Mouse (Mus musculus) intestine, embryonic 14.5 days (tissue): ENCODE data around the gene Cep350. TPM values are rescaled to one million over a fixed set of nuclear protein-coding genes. Genes with fewer than 3 reads are reported as not detected.

ENCODE experiments used
- ATAC-seq: fragments of 200-750 bp; cut with Nextera tagmentation; replicated peaks from 2 replicates; pipeline ENCODE4 v1.8.0; 2017; ENCODE audit warnings: low read depth, moderate number of reproducible peaks, moderate TSS enrichment, moderate library complexity; ENCODE audit not compliant: low FRiP score, low TSS enrichment
- DNase-seq: peaks from one replicate; pipeline ENCODE4 v3.0.0-alpha.2; 2018; ENCODE audit warnings: low spot score
- H3K27ac ChIP-seq: fragments of 300-500 bp; sonication (generic); 2 replicates; pipeline ENCODE4 v1.5.1; 2014; ENCODE audit warnings: low read depth, mild to moderate bottlenecking, control low read depth
- H3K27me3 ChIP-seq: fragments of 300-500 bp; sonication (generic); replicated peaks from 2 replicates; pipeline ENCODE4 v1.6.1; 2014; ENCODE audit warnings: low read length, control low read depth; ENCODE audit not compliant: control insufficient read depth, insufficient read depth
- H3K36me3 ChIP-seq: fragments of 300-500 bp; sonication (generic); 2 replicates; pipeline ENCODE4 v1.6.1; 2014; ENCODE audit warnings: low read length, control low read depth; ENCODE audit not compliant: control insufficient read depth, insufficient read depth
- H3K4me1 ChIP-seq: fragments of 300-500 bp; sonication (generic); replicated peaks from 2 replicates; pipeline ENCODE4 v1.6.1; 2014; ENCODE audit warnings: low read length, control low read depth, mixed read lengths; ENCODE audit not compliant: control insufficient read depth, insufficient read depth
- H3K4me2 ChIP-seq: fragments of 300-500 bp; sonication (generic); 2 replicates; pipeline ENCODE4 v1.6.1; 2014; ENCODE audit warnings: low read length
- H3K4me3 ChIP-seq: fragments of 300-500 bp; sonication (generic); 2 replicates; pipeline ENCODE4 v1.5.1; 2014; ENCODE audit warnings: low read depth, low read length, control low read depth, mixed read lengths
- H3K9ac ChIP-seq: fragments of 300-500 bp; sonication (generic); 2 replicates; pipeline ENCODE4 v1.6.1; 2014; ENCODE audit warnings: mild to moderate bottlenecking, low read length
- H3K9me3 ChIP-seq: fragments of 300-500 bp; sonication (generic); 2 replicates; pipeline ENCODE4 v1.6.1; 2016; ENCODE audit warnings: low read length, control low read depth; ENCODE audit not compliant: control insufficient read depth
- WGBS: fragments of 180-500 bp; shearing (Covaris S2); extraction: QIAGEN DNeasy Blood & Tissue Kit; methylation state at CpG from one replicate; pipeline ENCODE4 v1.1.7; 2014; 5-methylcytosine and 5-hydroxymethylcytosine counted together
- polyA plus RNA-seq: library from polyadenylated mRNA; unstranded; fragments of >200 nt; fragmentation: Nextera tagmentation; extraction: Ambion mirVana; gene quantifications from 2 replicates; pipeline ENCODE4 v1.2.1, GENCODE M21; 2014

The Cep350 gene
- polyA plus RNA-seq, 1 experiment from 2014 or later: 11.8 TPM

DNA sequence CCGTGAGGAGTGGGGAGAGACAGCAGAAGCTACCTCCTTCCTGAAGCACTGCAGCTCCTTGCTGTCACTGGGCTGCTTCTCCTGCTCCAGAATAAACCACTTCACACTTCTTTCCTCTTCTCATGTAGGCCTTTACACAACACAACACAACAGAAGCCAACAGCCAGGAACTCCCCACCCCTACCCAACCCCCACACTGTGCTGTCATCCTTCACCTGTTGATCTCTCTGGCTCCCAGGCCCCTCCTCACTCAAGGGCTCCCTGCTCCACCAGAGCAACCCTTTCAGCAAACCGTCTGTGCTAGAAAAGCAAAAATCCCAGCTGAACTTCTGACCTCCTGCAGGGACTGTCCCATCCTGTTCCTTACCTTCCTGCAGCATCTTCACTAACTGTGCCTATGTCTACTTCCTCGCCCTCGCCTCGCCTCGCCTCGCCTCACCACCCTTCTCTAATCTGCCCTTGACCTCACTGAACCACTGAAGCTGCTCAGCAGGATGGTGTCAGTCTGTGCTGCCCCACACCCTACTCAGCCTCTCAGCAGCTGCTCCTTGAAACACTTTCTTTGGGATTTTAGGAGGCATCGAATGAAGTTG is 145.3 kb downstream of the Cep350 start:
- H3K4me3 ChIP-seq: no peak overlapping the region
- ATAC-seq (no peak), DNase-seq (no peak)
- H3K9ac ChIP-seq: no peak overlapping the region
- H3K36me3 ChIP-seq: no peaks in the 10 kb centered on the region
- no peaks in the 10 kb centered on the region for H3K27me3 ChIP-seq
- H3K9me3 ChIP-seq: no peaks in the 10 kb centered on the region
- no peak overlapping the region for H3K4me2 ChIP-seq
- no peaks in the 10 kb centered on the region for H3K4me1 ChIP-seq
- WGBS: 51% methylated on average over 8 of the region's 8 CpGs
- no peak overlapping the region for H3K27ac ChIP-seq

DNA sequence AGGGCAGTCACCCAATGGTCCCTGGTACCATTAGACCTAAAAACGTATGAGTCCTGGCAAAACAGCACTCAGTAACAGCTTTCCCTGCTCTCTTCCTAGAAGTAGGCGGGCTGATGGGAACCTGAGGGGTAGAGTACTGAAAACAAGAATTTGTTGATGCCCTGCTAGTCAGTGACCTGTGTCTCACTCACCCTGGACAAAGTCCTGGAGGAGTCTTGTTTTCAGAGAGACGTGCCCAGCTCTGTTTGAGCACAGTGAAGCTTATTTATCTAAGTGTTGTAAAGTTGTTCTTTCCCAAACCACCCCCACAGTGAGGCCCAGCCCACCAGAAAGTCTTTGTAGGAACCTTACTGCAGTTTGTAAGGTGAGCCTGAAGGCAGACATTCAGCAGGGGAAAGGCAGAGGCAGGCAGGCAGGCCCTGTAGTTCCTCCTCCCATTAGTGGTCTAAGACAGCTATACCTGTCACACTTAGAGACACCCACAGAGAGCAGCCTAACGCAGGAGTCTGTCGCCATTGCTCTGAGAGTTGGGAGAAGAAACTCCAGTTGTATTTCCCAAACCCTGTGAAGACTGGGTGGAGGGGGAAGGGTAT is 146.2 kb downstream of the Cep350 start:
- Histone ChIP-seq H3K27me3 (no peaks in the 10 kb centered on the region), H3K4me2 (no peak overlapping the region)
- no peak for ATAC-seq

DNA sequence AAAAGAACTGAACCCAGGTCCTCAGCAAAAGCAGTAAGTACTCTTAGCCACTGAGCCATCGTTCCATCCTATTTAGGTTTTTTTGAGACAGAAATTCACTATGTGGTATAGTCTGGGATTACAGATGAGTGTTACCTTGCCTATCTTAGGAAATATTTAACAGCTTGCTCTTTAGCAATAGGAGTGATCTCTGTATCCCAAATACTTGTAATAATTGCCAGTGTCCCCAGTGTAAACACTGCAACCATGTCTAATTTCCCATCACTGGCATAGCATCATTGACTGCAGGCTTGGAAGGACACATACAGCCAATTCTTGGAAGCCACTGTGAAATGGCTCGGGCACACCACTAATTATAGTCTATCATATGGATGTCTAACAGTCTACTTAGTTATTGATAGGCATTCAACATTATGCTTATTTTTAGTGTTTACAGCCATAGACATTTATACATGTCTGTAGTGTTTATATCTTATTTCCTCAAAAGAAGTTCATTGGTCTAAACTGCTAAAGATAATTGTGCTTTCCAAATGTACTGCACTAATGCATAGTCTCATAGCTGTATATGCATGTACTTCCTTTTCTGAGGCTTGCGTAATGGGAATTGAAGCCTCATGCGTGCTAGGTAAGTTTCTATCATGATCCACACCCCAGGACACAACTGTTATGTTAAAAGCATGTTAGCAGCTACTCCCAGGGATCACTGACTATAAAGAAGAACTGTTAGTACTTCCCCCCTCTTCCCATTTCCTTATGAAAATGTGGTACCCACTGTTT is 146.9 kb downstream of the Cep350 start:
- Histone ChIP-seq H3K9me3 (0 out of 2 replicates have a peak, but pooled peaks cover 2% of the 10 kb centered on the region), H3K36me3 (no peaks in the 10 kb centered on the region), H3K9ac (no peak overlapping the region), H3K27me3 (no peaks in the 10 kb centered on the region), H3K27ac (no peak overlapping the region), H3K4me3 (no peak overlapping the region), H3K4me2 (no peak overlapping the region), H3K4me1 (no peaks in the 10 kb centered on the region)
- DNase-seq: no peak
- no peak for ATAC-seq
- 86% methylated on average over 4 of the region's 4 CpGs for WGBS

More for the DNA sequence above, 146.2 kb downstream of the Cep350 start:
- Histone ChIP-seq H3K4me3 (no peak overlapping the region), H3K27ac (no peak overlapping the region), H3K9me3 (0 out of 2 replicates have a peak, but pooled peaks cover 2% of the 10 kb centered on the region), H3K36me3 (no peaks in the 10 kb centered on the region), H3K9ac (no peak overlapping the region), H3K4me1 (no peaks in the 10 kb centered on the region)
- WGBS: 36% methylated on average over 5 of the region's 5 CpGs
- no peak for DNase-seq

DNA sequence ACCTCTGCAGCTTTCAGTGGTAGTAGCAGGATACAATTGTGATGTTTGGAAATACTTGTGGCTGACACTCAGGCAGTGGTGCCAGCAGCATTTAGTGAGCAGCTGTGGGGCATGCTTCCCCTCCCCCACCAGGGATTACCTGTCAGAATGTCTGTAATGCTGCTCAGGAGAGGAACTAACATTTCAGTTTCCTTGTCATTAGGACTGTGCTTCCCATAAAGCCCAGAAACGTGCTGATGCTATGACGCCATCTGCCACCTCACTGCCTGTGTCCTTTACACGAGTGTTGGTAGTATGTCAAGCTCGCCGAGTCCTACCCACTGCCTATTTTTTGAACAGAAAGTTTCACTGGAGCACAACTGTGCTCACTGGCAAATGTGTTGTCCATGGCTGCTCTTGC is 152.4 kb downstream of the Cep350 start:
- no peak overlapping the region for H3K4me3 ChIP-seq
- 86% methylated on average over 5 of the region's 5 CpGs for WGBS
- H3K9ac ChIP-seq: no peak overlapping the region

DNA sequence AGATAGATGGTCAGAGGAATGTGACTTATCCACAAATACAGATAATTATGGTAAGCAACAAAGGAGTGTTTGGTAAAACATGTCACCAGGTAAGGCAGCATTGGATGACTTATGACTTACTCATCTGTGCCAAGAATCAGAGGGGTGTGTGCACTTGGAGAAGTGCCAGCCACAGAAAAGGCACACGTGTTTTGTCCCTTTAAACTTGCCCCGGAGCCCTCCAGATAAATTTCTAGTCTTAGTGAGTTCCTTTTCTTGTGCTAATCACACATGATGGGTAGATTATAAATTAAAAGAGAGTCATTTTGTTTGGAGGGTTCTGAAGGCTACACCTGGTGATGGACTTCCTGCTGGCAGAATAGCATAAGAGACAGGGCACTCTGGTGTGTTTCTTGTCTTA is 156.9 kb downstream of the Cep350 start:
- WGBS: 53% methylated on average over 2 of the region's 2 CpGs
- Histone ChIP-seq H3K4me2 (no peak overlapping the region), H3K27ac (no peak overlapping the region), H3K36me3 (no peaks in the 10 kb centered on the region), H3K4me3 (no peak overlapping the region), H3K4me1 (peaks cover 8% of the 10 kb centered on the region), H3K9ac (no peak overlapping the region), H3K27me3 (no peaks in the 10 kb centered on the region), H3K9me3 (no peaks in the 10 kb centered on the region)
- DNase-seq (no peak), ATAC-seq (no peak)

More for the DNA sequence above, 152.4 kb downstream of the Cep350 start:
- H3K27me3 ChIP-seq: no peaks in the 10 kb centered on the region
- no peaks in the 10 kb centered on the region for H3K36me3 ChIP-seq
- no peak for ATAC-seq
- H3K4me1 ChIP-seq: no peaks in the 10 kb centered on the region
- no peak overlapping the region for H3K4me2 ChIP-seq
- DNase-seq: no peak
- H3K27ac ChIP-seq: no peak overlapping the region
- 0 out of 2 replicates have a peak, but pooled peaks cover 2% of the 10 kb centered on the region for H3K9me3 ChIP-seq

DNA sequence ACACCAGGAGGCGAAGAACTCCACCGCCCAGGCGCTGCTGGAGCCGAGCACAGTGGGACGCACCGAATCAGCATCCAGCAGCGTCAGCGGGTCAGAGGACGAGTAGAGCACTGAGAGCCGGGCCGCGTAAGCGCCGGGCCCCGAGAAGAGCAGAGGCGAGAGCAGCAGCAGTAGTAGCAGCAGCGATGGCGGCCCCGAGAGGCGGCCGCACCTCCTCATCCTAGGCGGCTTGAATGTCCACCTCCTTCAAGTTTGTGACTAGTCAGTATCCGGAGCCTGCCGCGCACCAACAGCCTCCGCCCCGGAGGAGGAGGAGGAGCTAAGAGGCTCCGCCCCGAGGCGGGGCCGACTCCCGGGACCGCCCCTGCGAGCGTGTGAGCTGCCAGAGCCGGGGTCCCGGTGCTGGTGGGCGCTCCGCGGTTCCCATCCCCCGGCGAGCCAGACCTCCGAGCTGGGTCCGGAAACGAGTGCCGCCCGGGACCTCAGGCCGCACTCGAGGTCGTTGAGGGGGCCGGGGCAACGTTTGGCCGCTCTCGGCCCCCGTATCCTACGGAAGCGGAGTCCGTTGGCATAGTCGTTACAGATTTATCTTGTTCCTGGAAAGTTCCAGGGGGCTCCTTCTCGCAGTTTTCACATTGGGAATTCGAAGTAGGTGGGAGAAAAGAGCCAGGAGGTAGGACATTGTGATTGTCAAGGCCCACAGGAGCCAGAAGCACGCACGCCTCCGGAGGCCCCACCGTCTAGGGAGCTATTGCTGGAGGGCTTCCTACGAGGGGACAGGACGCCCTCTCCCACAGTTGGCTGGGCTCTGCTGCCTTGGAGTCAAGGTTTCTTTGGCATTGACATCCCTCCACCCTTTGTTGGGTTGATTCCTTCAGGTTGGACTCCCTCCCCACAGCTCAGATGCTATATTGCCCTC is 160.2 kb downstream of the Cep350 start, which contains the start of gene Qsox1:
Gene Qsox1, minus strand, starts transcription at position 309 of the 919 bp plus-strand sequence.
- peak; percentile 97 for DNase-seq
- Histone ChIP-seq H3K27ac (peak within 1 kb of the TSS; percentile 52; the same call in 1 of the 2 replicates), H3K4me2 (peak within 1 kb of the TSS; percentile 83), H3K36me3 (no peaks in the 10 kb centered on the region), H3K4me1 (peaks cover 26% of the 10 kb centered on the region), H3K27me3 (no peaks in the 10 kb centered on the region), H3K4me3 (peak within 1 kb of the TSS; percentile 95), H3K9ac (peak within 1 kb of the TSS; percentile 67), H3K9me3 (no peaks in the 10 kb centered on the region)
- WGBS: 1% methylated on average over 64 of the region's 67 CpGs
- ATAC-seq: peak; percentile 90

DNA sequence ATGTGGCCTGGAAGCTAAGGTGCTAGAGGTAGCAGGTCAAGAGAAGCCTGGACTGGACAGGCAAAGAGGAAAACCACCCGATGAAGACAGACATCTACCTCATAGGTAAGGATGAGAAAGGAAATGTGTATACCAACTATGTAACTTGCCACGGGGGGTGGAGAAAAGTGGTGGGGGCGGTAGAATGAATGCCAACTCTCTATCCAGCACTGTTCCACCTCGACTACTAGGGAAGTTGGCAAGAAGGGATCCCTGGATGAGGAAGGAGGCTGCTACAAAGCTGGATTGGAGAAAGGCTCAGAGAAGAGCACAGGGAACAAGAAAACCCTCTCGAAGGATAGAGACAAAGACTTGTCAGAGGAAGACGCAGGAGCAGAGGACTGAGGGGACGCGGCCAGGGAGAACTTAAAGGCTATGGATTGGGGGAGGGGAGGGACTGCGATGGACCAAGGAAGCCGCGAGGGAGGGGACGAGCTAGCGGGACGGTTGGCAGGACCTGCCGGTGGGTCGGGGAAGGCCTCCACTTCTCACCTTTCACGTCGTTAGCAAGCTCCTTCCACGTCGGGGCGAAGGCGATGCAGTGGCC is 161.0 kb downstream of the Cep350 start:
- Histone ChIP-seq H3K27me3 (no peaks in the 10 kb centered on the region), H3K4me1 (peaks cover 26% of the 10 kb centered on the region), H3K9me3 (no peaks in the 10 kb centered on the region), H3K4me3 (peak overlapping the region; percentile 95), H3K27ac (peak overlapping the region; percentile 52; the same call in 1 of the 2 replicates), H3K9ac (peak overlapping the region; percentile 67), H3K4me2 (peak overlapping the region; percentile 83), H3K36me3 (no peaks in the 10 kb centered on the region)
- DNase-seq (no peak), ATAC-seq (peak; percentile 28; the same call in 1 of the 2 replicates)
- 4% methylated on average over 22 of the region's 22 CpGs for WGBS

DNA sequence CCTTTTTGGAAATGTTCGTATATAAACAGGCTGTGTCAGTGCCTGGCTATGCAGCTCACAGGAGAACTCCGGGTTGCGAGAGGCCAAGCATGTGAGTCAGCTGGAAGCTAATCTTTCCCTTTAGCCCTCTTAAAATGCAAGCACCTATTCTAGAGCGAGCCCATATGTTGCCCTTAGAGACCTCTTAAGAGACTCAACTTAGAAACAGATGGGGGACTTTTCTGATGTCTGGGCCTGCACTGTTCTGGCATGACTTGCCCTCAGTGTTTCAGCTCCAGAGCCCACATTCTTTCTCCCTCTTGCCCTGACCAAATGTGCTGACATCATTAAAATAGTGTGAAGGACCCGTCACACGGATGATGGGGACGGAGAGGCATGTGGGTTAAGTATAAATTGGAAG is 162.4 kb downstream of the Cep350 start:
- no peak overlapping the region for H3K9ac ChIP-seq
- H3K4me1 ChIP-seq: peaks cover 26% of the 10 kb centered on the region
- no peaks in the 10 kb centered on the region for H3K36me3 ChIP-seq
- no peak overlapping the region; the same call in 1 of the 2 replicates for H3K4me3 ChIP-seq
- H3K27ac ChIP-seq: peak overlapping the region; percentile 59
- H3K27me3 ChIP-seq: no peaks in the 10 kb centered on the region
- ATAC-seq (no peak), DNase-seq (no peak)
- peak overlapping the region; percentile 83 for H3K4me2 ChIP-seq
- H3K9me3 ChIP-seq: no peaks in the 10 kb centered on the region
- WGBS: 49% methylated on average over 7 of the region's 7 CpGs
